Mouse (Mus musculus) erythroblast, embryonic 14.5 days (primary cell): ENCODE data around the gene Tas1r3.

Experiments
- GATA1 ChIP-seq: IDR thresholded peaks from 2 replicates; pipeline ENCODE4 v1.6.1; 2012; ENCODE audit warnings: low read length, inconsistent platforms, mixed read lengths
- TAL1 ChIP-seq: IDR thresholded peaks from 3 replicates; pipeline ENCODE4 v1.6.1; 2012; ENCODE audit warnings: low read length, inconsistent platforms, mixed read lengths

GRCm38 (mm10) chr4:155893212-155893690 is 30.1 kb upstream of the Tas1r3 start:
- TF ChIP-seq GATA1 (no peak), TAL1 (no peak)
